Mouse (Mus musculus) embryonic facial prominence, embryonic 11.5 days (tissue): Measurements from ENCODE around the gene Eif3c. TPM values are rescaled to one million over a fixed set of nuclear protein-coding genes. Genes with fewer than 3 reads are reported as not detected.

Experiments used
- ATAC-seq: fragments of 200-750 bp; cut with Nextera tagmentation; replicated peaks from 2 replicates; pipeline ENCODE4 v1.8.0; 2017; ENCODE audit warnings: low read depth; ENCODE audit not compliant: insufficient number of reproducible peaks, low FRiP score, low TSS enrichment
- DNase-seq: peaks from one replicate; pipeline ENCODE4 v3.0.0-alpha.2; 2015; ENCODE audit warnings: low spot score
- H3K27ac ChIP-seq: fragments of 300-500 bp; sonication (generic); replicated peaks from 2 replicates; pipeline ENCODE4 v1.5.1; 2014; ENCODE audit warnings: mild to moderate bottlenecking, low read depth, low read length, control low read depth
- H3K27me3 ChIP-seq: fragments of 300-500 bp; sonication (generic); 2 replicates; pipeline ENCODE4 v1.6.1; 2014; ENCODE audit warnings: mild to moderate bottlenecking, low read length, moderate library complexity, mixed read lengths; ENCODE audit not compliant: control insufficient read depth, insufficient read depth
- H3K36me3 ChIP-seq: fragments of 300-500 bp; sonication (generic); replicated peaks from 2 replicates; pipeline ENCODE4 v1.6.1; 2014; ENCODE audit warnings: low read depth, mild to moderate bottlenecking, low read length, moderate library complexity, mixed read lengths; ENCODE audit not compliant: control insufficient read depth, insufficient read depth
- H3K4me1 ChIP-seq: fragments of 300-500 bp; sonication (generic); 2 replicates; pipeline ENCODE4 v1.6.1; 2014; ENCODE audit warnings: low read length, mixed read lengths; ENCODE audit not compliant: control insufficient read depth, insufficient read depth
- H3K4me2 ChIP-seq: fragments of 300-500 bp; sonication (generic); 2 replicates; pipeline ENCODE4 v1.6.1; 2014; ENCODE audit warnings: low read depth, mild to moderate bottlenecking, control low read depth, low read length, moderate library complexity
- H3K4me3 ChIP-seq: fragments of 300-500 bp; sonication (generic); 2 replicates; pipeline ENCODE4 v1.5.1; 2014; ENCODE audit warnings: low read depth, low read length, control low read depth
- H3K9ac ChIP-seq: fragments of 300-500 bp; sonication (generic); replicated peaks from 2 replicates; pipeline ENCODE4 v1.6.1; 2014; ENCODE audit warnings: mild to moderate bottlenecking, control low read depth, low read length
- H3K9me3 ChIP-seq: fragments of 300-500 bp; sonication (generic); replicated peaks from 2 replicates; pipeline ENCODE4 v1.6.1; 2016; ENCODE audit warnings: mild to moderate bottlenecking, low read length, inconsistent platforms, mixed read lengths; ENCODE audit not compliant: control insufficient read depth
- WGBS: fragments of 180-500 bp; shearing (Covaris S2); extraction: QIAGEN DNeasy Blood & Tissue Kit; methylation state at CpG from one replicate; pipeline ENCODE4 v1.1.7; 2014; 5-methylcytosine and 5-hydroxymethylcytosine counted together
- polyA plus RNA-seq: library from polyadenylated mRNA; unstranded; fragments of >200 nt; fragmentation: Nextera tagmentation; extraction: Ambion mirVana; gene quantifications from 2 replicates; pipeline ENCODE4 v1.2.1, GENCODE M21; 2014

The Eif3c gene
- polyA plus RNA-seq, 1 experiment from 2014 or later, result 184 TPM

- Histone ChIP-seq H3K9me3 (no peaks in the 10 kb centered on the region), H3K4me3 (no peak overlapping the region), H3K36me3 (peaks cover 5% of the 10 kb centered on the region; the same call in 1 of the 2 replicates), H3K4me2 (no peak overlapping the region), H3K4me1 (no peaks in the 10 kb centered on the region), H3K27me3 (no peaks in the 10 kb centered on the region), H3K9ac (no peak overlapping the region), H3K27ac (no peak overlapping the region)
- DNase-seq, result no peak
- WGBS, result 94% methylated on average over 2 of the region's 2 CpGs
- ATAC-seq, result no peak
Measured at GRCm38 (mm10) chr7:126545631-126546030, 20.6 kb downstream of the Eif3c start.

- Histone ChIP-seq H3K9me3 (no peaks in the 10 kb centered on the region), H3K4me3 (no peak overlapping the region), H3K36me3 (peaks cover 3% of the 10 kb centered on the region; the same call in 1 of the 2 replicates), H3K4me2 (no peak overlapping the region), H3K27ac (no peak overlapping the region), H3K9ac (no peak overlapping the region), H3K27me3 (peaks cover 4% of the 10 kb centered on the region), H3K4me1 (no peaks in the 10 kb centered on the region)
- WGBS, result 65% methylated on average over 1 of the region's 1 CpGs
- DNase-seq (no peak), ATAC-seq (no peak)
Measured at GRCm38 (mm10) chr7:126541661-126542060, 24.6 kb downstream of the Eif3c start.

GRCm38 (mm10) chr7:126537820-126538585, 28.2 kb downstream of the Eif3c start:
- peaks cover 16% of the 10 kb centered on the region for H3K27me3 ChIP-seq
- H3K36me3 ChIP-seq, result no peaks in the 10 kb centered on the region
- H3K4me2 ChIP-seq, result no peak overlapping the region
- H3K4me1 ChIP-seq, result no peaks in the 10 kb centered on the region; the same call in 1 of the 2 replicates
- DNase-seq, result peak; percentile 63
- no peak for ATAC-seq
- no peak overlapping the region for H3K9ac ChIP-seq
- no peak overlapping the region for H3K4me3 ChIP-seq
- no peaks in the 10 kb centered on the region for H3K9me3 ChIP-seq
- 70% methylated on average over 5 of the region's 5 CpGs for WGBS
- H3K27ac ChIP-seq, result no peak overlapping the region

DNA sequence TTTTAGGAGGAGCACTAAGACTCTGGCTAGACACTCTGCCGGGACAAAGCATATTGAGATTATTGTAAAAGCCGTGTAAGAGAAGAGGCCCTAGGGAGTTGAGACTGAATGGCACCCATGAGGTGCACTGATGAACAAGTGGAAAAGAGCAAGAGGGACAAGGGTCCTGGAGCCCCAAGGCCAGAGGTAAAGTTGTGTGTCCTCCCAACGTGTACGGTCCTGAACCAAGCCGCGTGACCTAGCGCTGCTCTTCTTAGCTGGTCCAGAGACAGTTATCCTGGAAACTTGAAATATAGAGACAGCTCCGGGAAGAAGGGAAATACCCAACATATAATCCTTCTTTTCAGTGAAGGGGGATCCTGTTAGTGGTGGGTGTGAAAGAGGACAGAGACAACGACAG, 29.7 kb downstream of the Eif3c start:
- H3K4me2 ChIP-seq, result peak overlapping the region; percentile 71; the same call in 1 of the 2 replicates
- no peaks in the 10 kb centered on the region for H3K9me3 ChIP-seq
- H3K4me3 ChIP-seq, result peak overlapping the region; percentile 45
- no peaks in the 10 kb centered on the region for H3K36me3 ChIP-seq
- DNase-seq (no peak), ATAC-seq (no peak)
- H3K4me1 ChIP-seq, result no peaks in the 10 kb centered on the region; the same call in 1 of the 2 replicates
- no peak overlapping the region for H3K27ac ChIP-seq
- no peak overlapping the region; the same call in 1 of the 2 replicates for H3K9ac ChIP-seq
- H3K27me3 ChIP-seq, result peaks cover 16% of the 10 kb centered on the region
- WGBS, result 61% methylated on average over 9 of the region's 9 CpGs

DNA sequence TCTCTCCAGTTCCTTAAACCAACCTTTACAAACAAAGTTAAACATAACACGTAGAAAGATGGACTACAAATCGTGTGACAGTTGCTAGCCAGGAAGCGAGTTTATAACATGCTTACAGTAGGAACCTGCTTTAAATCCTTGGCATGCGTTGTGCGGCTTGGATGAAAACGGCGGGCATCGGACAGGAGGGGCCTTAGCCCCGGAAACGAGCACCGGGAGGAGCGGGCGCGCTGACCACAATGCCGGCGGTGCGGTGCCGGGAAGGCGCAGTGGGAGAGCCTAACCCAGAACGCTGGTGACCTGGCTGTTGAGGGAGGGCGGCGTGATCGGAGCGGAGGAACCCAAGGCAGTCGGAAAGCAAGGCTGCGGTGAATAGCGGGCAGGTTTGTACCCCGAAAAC, 30.4 kb downstream of the Eif3c start:
- H3K9ac ChIP-seq, result peak overlapping the region; percentile 67
- H3K27ac ChIP-seq, result no peak overlapping the region
- WGBS, result 2% methylated on average over 28 of the region's 28 CpGs

GRCm38 (mm10) chr7:126533434-126533833, 32.8 kb downstream of the Eif3c start:
- Histone ChIP-seq H3K27me3 (peaks cover 16% of the 10 kb centered on the region), H3K9me3 (no peaks in the 10 kb centered on the region), H3K9ac (no peak overlapping the region), H3K4me2 (no peak overlapping the region), H3K4me1 (no peaks in the 10 kb centered on the region; the same call in 1 of the 2 replicates), H3K27ac (no peak overlapping the region), H3K36me3 (no peaks in the 10 kb centered on the region), H3K4me3 (no peak overlapping the region)
- DNase-seq (no peak), ATAC-seq (no peak)
- 65% methylated on average over 1 of the region's 1 CpGs for WGBS

More for the DNA sequence above, 30.4 kb downstream of the Eif3c start:
- no peaks in the 10 kb centered on the region for H3K36me3 ChIP-seq
- ATAC-seq, result no peak
- no peaks in the 10 kb centered on the region; the same call in 1 of the 2 replicates for H3K4me1 ChIP-seq
- peak overlapping the region; percentile 45 for H3K4me3 ChIP-seq
- H3K9me3 ChIP-seq, result no peaks in the 10 kb centered on the region
- H3K27me3 ChIP-seq, result peaks cover 16% of the 10 kb centered on the region
- peak; percentile 47 for DNase-seq
- H3K4me2 ChIP-seq, result peak overlapping the region; percentile 71

GRCm38 (mm10) chr7:126528166-126528577, 38.0 kb downstream of the Eif3c start:
- Histone ChIP-seq H3K27me3 (no peaks in the 10 kb centered on the region), H3K4me1 (no peaks in the 10 kb centered on the region), H3K27ac (no peak overlapping the region), H3K9ac (peak overlapping the region; percentile 58), H3K9me3 (no peaks in the 10 kb centered on the region), H3K4me2 (no peak overlapping the region), H3K36me3 (no peaks in the 10 kb centered on the region), H3K4me3 (no peak overlapping the region)
- DNase-seq (peak; percentile 88), ATAC-seq (0 out of 2 replicates have a peak, but pooled peaks have one; percentile 29)
- WGBS, result 14% methylated on average over 1 of the region's 1 CpGs

- no peak overlapping the region for H3K4me2 ChIP-seq
- H3K4me3 ChIP-seq, result no peak overlapping the region
- no peaks in the 10 kb centered on the region for H3K27me3 ChIP-seq
- no peak for ATAC-seq
- H3K4me1 ChIP-seq, result no peaks in the 10 kb centered on the region
- H3K9ac ChIP-seq, result no peak overlapping the region
- H3K36me3 ChIP-seq, result no peaks in the 10 kb centered on the region
- no peak overlapping the region for H3K27ac ChIP-seq
- DNase-seq, result no peak
- no peaks in the 10 kb centered on the region for H3K9me3 ChIP-seq
- WGBS, result 74% methylated on average over 3 of the region's 3 CpGs
Measured at GRCm38 (mm10) chr7:126523316-126523715, 42.9 kb downstream of the Eif3c start.
